Mouse (Mus musculus): ENCODE data around the gene Gm6034. TPM values are rescaled to one million over a fixed set of nuclear protein-coding genes. Genes with fewer than 3 reads are reported as not detected.

Gm6034 gene
- total and polyA plus RNA-seq, 3 experiments = 0.42 to 2.1 (median 1.1) TPM

- DNase-seq (ENCODE audit: extremely low read depth) = peak; percentile 85
- in situ Hi-C loops (cut with MboI; ENCODE audit: low pct_ligation_motif_present, low pct_unique_long_range_greater_than_20kb, low sequenced_read_pairs) = no loop called here
- peak overlapping the region; percentile 8; the same call in 1 of the 2 replicates for H3K4me2 ChIP-seq (ENCODE audit: insufficient read depth, low read depth, poor library complexity, severe bottlenecking)
Observed at GRCm38 (mm10) chr17:36014977-36015376, 27.8 kb upstream of the Gm6034 start.

GRCm38 (mm10) chr17:36017046-36017445 lies 25.7 kb upstream of the Gm6034 start:
- Histone ChIP-seq H3K9me3 (replicated peaks; ENCODE audit: low read length) (no peaks in the 10 kb centered on the region), H3K4me1 (ENCODE audit: control insufficient read depth in 1 of 2, insufficient read depth in 2 of 2) (peaks cover 25 to 53% of the 10 kb centered on the region in 2 experiments), H3K27ac (ENCODE audit: insufficient read depth, low read depth) (peak overlapping the region; percentile 56)

More at GRCm38 (mm10) chr17:36014977-36015376, 27.8 kb upstream of the Gm6034 start:
- Histone ChIP-seq H3K9me3 (replicated peaks; ENCODE audit: low read length) (no peaks in the 10 kb centered on the region), H3K27ac (ENCODE audit: insufficient read depth, low read depth) (peak overlapping the region; percentile 81), H3K4me3 (replicated peaks in 1 of 3; ENCODE audit: low read depth in 2 of 3, low read length in 2 of 3, poor library complexity in 1 of 3) (no peak overlapping the region), H3K9ac (ENCODE audit: insufficient read depth, low read depth) (no peak overlapping the region), H3K27me3 (replicated peaks) (no peaks in the 10 kb centered on the region), H3K4me1 (ENCODE audit: control insufficient read depth in 1 of 2, insufficient read depth in 2 of 2) (peaks cover 20 to 45% of the 10 kb centered on the region in 2 experiments), H3K79me2 (replicated peaks; ENCODE audit: control insufficient read depth, extremely low read depth, insufficient read depth, poor library complexity, severe bottlenecking) (peaks cover 32% of the 10 kb centered on the region), H3K36me3 (replicated peaks in 1 of 2; ENCODE audit: control insufficient read depth in 1 of 2, insufficient read depth in 1 of 2, low read length in 1 of 2) (peaks cover 0 to 21% of the 10 kb centered on the region in 2 experiments)
- TF ChIP-seq POLR2AphosphoS2 (IDR thresholded peaks at IDR 0.05; ENCODE audit: low read depth, low read length) (no peak), ZMIZ1 (IDR thresholded peaks at IDR 0.05; ENCODE audit: low read depth, low read length) (no peak), USF1 (IDR thresholded peaks at IDR 0.05; ENCODE audit: low read depth, low read length) (no peak), EP300 (IDR thresholded peaks at IDR 0.05; ENCODE audit: low read length) (peak; percentile 64), PAX5 (IDR thresholded peaks at IDR 0.05; ENCODE audit: low read length) (no peak), IRF4 (IDR thresholded peaks at IDR 0.05; ENCODE audit: low read depth, low read length) (0 out of 2 replicates have a peak, but pooled peaks have one; percentile 18), JUND (conservative IDR thresholded peaks at IDR 0.05; ENCODE audit: low read depth, low read length) (peak; percentile 13; the same call in 1 of the 2 replicates), MAFK (IDR thresholded peaks at IDR 0.05; ENCODE audit: insufficient replicate concordance, low read length) (0 out of 2 replicates have a peak, but pooled peaks have one; percentile 48), TCF12 (IDR thresholded peaks at IDR 0.05; ENCODE audit: low read depth, low read length) (peak; percentile 71), NELFE (IDR thresholded peaks at IDR 0.05; ENCODE audit: low read depth, low read length) (no peak), MEF2A (IDR thresholded peaks at IDR 0.05; ENCODE audit: borderline replicate concordance, low read depth, low read length) (no peak), BHLHE40 (IDR thresholded peaks at IDR 0.05; ENCODE audit: low read depth, low read length) (peak; percentile 44; the same call in 1 of the 2 replicates), MYC (IDR thresholded peaks at IDR 0.05; ENCODE audit: low read depth, low read length) (0 out of 2 replicates have a peak, but pooled peaks have one; percentile 10), ETS1 (conservative IDR thresholded peaks at IDR 0.05; ENCODE audit: low read depth, low read length) (peak; percentile 68)
- dilution Hi-C loops (cut with MboI; ENCODE audit: extremely low pct_ligation_motif_present, extremely low pct_unique_long_range_greater_than_20kb, low sequenced_read_pairs) = no loop called here

More at GRCm38 (mm10) chr17:36017046-36017445, 25.7 kb upstream of the Gm6034 start:
- dilution Hi-C loops (cut with MboI; ENCODE audit: extremely low pct_ligation_motif_present, extremely low pct_unique_long_range_greater_than_20kb, low sequenced_read_pairs) = no loop called here
- Histone ChIP-seq H3K36me3 (replicated peaks in 1 of 2; ENCODE audit: control insufficient read depth in 1 of 2, insufficient read depth in 1 of 2, low read length in 1 of 2) (peaks cover 0 to 23% of the 10 kb centered on the region in 2 experiments), H3K27me3 (replicated peaks) (no peaks in the 10 kb centered on the region), H3K9ac (ENCODE audit: insufficient read depth, low read depth) (no peak overlapping the region), H3K4me3 (replicated peaks in 1 of 3; ENCODE audit: low read depth in 2 of 3, low read length in 2 of 3, poor library complexity in 1 of 3) (no peak overlapping the region), H3K4me2 (ENCODE audit: insufficient read depth, low read depth, poor library complexity, severe bottlenecking) (peak overlapping the region; percentile 33), H3K79me2 (replicated peaks; ENCODE audit: control insufficient read depth, extremely low read depth, insufficient read depth, poor library complexity, severe bottlenecking) (peaks cover 38% of the 10 kb centered on the region)
- DNase-seq (ENCODE audit: extremely low read depth) = no peak
- TF ChIP-seq MAX (IDR thresholded peaks at IDR 0.05; ENCODE audit: low read length) = no peak
- peak; percentile 63; the same call in 1 of the 2 replicates for TF ChIP-seq SIN3A (IDR thresholded peaks at IDR 0.05; ENCODE audit: low read length)
- TF ChIP-seq ETS1 (conservative IDR thresholded peaks at IDR 0.05; ENCODE audit: low read depth, low read length) = peak; percentile 6; the same call in 1 of the 2 replicates
- TF ChIP-seq BHLHE40 (IDR thresholded peaks at IDR 0.05; ENCODE audit: low read depth, low read length) = peak; percentile 51
- in situ Hi-C loops (cut with MboI; ENCODE audit: low pct_ligation_motif_present, low pct_unique_long_range_greater_than_20kb, low sequenced_read_pairs) = no loop called here
